Mouse (Mus musculus): ENCODE results near the gene Dntt.

Gene Dntt

DNA sequence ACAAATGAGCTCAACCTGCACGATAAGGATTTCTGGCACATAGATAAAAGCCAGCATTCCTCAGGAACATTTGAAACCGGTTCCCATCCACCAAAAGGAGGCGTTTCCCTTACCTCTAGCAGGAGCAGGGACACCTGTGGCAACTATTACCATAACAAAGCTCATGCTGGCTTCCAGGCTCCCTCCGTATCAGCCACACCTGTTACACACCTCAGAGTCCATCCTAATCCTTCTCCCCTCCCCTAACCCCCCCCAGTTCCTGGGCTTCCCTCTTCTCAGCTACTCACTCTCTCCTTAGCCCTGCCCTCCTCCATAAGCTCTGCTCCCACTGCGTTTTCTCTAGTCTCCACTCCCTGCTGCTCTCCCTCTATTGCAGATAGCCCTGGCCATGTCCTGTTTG lies 15.5 kb upstream of the Dntt start:
- DNase-seq, result no peak

DNA sequence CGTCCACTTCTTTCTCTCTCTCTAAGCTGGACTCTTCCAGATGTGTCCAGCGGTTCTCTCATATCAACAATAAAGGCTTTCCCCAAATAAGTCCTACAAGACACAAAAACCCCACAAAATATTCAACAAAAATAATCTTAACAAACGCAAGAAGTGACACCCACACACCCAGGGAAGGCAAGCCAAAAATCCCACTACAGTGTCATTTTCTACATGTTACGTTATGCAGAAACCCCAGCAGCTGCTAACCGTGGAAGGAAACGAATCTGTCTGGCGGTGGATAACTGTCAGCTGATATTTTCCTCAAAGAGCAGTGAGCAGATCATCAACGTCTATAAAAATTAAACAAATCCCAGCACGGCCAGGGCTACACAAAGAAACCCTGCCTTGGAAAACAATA lies 15.1 kb upstream of the Dntt start:
- DNase-seq, result no peak

DNA sequence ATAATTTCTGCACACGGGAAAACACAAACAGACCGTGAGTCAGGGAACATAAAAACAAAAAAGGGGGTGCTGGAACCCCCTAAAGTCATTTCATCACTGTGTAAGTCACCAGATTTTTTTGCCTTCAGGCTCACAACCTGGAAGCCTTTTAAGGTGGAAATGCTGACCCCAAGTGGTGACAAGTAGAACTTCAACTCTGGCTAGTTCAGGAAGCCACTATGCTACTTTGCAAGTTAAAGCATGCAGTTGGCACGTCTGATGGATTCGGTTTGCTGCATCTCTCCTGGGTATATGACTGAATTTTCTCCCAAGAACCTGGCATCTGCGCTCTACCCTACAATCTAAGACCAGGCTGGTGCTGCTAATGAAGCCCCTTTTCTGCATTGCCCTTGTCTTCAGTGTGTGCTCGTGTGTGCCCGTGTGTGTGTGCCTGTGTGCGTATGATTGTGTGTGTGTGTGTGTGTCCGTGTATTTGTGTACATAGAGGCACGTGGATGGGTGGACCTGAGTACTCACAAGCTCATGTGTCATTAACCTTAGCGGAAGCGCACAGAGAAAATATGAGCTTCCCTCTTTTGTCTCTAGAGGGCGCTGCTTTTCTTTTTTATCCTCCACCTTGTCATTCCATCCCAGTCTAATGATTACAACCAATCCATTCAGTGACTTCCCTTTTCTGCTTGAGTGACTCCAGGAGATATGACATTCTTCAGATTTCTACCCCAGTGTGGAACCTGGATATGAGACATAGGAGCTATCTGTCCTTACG lies 12.9 kb upstream of the Dntt start:
- peak in 1 of 2 experiments; percentile 60 for DNase-seq

DNA sequence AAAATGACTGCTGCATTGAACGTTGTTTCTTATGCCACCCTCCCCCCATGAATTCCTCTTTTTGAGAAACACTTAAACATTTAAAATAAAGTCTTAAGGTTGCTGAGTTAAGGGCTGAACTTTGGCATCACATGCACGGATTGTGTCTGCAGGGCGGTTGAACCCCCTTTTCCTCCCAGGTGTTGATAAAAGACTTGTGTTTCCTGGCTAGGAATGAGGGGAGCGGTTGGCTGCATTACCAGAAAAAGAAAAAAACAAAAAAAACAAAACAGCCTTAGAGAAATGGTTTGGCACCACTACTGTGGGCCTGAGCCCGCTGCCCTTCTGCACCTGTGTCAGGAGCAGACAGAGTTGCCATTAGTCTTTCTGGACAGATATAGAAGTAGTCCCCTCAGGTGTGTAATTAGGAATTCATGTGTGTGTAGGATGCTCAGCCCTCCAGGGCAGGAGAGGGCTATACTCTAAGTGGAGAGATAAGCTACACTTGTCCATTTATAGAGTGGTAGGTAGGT lies 9.9 kb upstream of the Dntt start:
- DNase-seq, result no peak

GRCm38 (mm10) chr19:41020537-41020936 lies 8.5 kb upstream of the Dntt start:
- DNase-seq, result no peak

GRCm38 (mm10) chr19:41022244-41022643 lies 6.8 kb upstream of the Dntt start:
- DNase-seq, result no peak

GRCm38 (mm10) chr19:41026551-41026950 lies 2.5 kb upstream of the Dntt start:
- DNase-seq, result no peak

- DNase-seq, result no peak
These were observed 2.1 kb upstream of the Dntt start for GRCm38 (mm10) chr19:41027024-41027423.

GRCm38 (mm10) chr19:41027601-41028000 lies 1.5 kb upstream of the Dntt start:
- no peak for DNase-seq

DNA sequence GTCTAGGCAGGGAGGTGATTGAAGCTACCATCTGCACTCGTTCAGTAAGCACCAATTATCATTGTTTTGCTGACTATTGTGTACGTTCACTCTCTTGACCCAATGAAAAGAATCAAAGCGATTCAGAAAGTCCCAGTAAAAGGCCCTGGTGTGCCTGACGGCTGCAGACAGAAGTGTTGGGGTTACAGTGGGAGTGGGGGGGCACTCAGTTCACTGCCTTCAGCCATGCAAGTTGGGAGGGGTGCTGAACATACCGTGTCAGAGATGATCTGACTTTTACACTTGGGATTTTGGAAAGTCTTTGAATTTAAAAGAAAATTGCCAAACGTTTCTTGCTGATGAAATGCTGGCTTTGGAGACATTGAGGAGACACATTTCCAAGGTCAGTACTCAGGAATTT lies 1.1 kb downstream of the Dntt start:
- no peak for DNase-seq

- DNase-seq, result no peak
These were observed 1.9 kb downstream of the Dntt start for GRCm38 (mm10) chr19:41031009-41031408.

GRCm38 (mm10) chr19:41031869-41032268 lies 2.8 kb downstream of the Dntt start:
- DNase-seq, result no peak

GRCm38 (mm10) chr19:41035809-41036551 lies 6.9 kb downstream of the Dntt start:
- no peak for DNase-seq

DNA sequence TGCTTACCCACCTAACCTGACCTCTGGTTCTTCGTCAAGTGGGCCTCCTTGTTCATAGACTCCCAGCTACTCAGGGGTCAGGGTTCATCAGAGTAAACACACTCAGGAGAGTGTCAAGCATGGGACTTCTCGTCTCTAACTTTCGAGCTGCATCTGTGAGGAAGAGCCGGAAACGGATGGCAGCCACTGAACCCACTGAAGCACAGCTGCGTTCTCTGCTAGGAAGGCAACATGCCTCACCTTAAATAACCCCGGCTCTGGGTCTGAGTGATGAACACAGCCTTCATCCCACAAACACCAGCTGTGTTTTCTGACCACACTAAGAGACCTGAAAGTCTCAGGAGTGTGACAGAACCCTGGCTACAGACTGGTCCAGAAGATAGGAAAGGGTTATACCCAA lies 10.0 kb downstream of the Dntt start:
- no peak for DNase-seq

GRCm38 (mm10) chr19:41045091-41045770 lies 16.2 kb downstream of the Dntt start:
- no peak for DNase-seq

- DNase-seq, result no peak
These were observed 18.5 kb downstream of the Dntt start for GRCm38 (mm10) chr19:41047437-41048186.

GRCm38 (mm10) chr19:41048187-41048559 lies 19.1 kb downstream of the Dntt start:
- no peak for DNase-seq

DNA sequence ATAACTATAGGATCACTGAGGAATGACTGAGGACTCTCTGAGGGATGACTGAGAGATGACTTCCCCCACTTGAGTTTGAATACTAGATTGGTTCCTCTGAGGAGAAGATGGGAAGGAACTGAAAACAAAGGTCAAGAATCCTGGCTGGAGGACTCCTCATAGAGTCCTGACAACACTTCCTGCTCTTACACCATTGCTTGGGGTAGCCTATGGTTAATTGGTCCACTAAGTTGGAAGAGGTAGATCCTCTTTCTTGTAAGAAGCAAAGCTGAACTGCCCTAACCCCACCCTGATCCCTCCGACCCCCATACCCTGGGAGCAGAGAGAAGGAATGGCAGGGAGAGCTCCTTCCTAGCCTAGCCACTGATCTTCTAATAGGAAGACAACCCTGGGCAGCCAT lies 22.6 kb downstream of the Dntt start:
- DNase-seq, result no peak

- DNase-seq, result no peak
These were observed 23.2 kb downstream of the Dntt start for GRCm38 (mm10) chr19:41052247-41052646.

GRCm38 (mm10) chr19:41053530-41053929 lies 24.5 kb downstream of the Dntt start:
- peak in 1 of 2 experiments; percentile 21 for DNase-seq

GRCm38 (mm10) chr19:41054702-41055101 lies 25.6 kb downstream of the Dntt start:
- no peak for DNase-seq

GRCm38 (mm10) chr19:41071500-41071899 lies 42.4 kb downstream of the Dntt start:
- peak; percentile 86 to 94 for DNase-seq

Data from kidney, postnatal 25 days (tissue).